Mouse (Mus musculus) adrenal gland (tissue): ENCODE measurements around the gene Cd24a.

Source experiments
- intact Hi-C: fragments of 180-260 bp; cut with DNase I; formaldehyde crosslinking; loops from one replicate; pipeline ENCODE4 v1.15.1; 2025

The Cd24a gene

GRCm38 (mm10) chr10:43579381-43580261, 1.5 kb downstream of the Cd24a start:
- intact Hi-C loops: loop anchor here (5.0 to 10.0 kb wide), 2 partner anchors 135 to 493 kb away; no protein-coding TSS in a partner anchor

- intact Hi-C loops: loop anchor here (10.0 kb wide), 1 partner anchor 134 kb away; no protein-coding TSS in a partner anchor
Observed at GRCm38 (mm10) chr10:43580649-43581078, 2.6 kb downstream of the Cd24a start.

DNA sequence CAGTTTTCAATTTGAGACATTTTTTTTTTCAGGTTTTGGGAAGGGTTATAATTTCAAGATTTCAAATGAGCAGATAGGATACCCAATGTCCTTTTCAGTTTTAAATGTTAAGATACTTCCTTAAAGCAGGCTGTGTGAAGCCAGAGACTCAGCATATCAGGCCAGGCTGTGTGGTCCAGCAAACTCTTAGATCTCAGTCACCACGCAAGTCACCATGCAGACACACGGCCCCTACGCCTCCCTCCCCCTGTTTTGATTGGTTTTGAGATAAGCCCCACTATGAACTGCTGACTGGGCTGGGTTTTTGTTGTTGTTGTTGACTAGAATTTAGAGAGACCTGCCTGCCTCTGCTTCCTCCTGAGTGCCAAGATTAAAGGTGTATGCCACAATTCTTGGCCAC, 3.2 kb downstream of the Cd24a start:
- intact Hi-C loops: loop anchor here (10.0 kb wide), 1 partner anchor 134 kb away; no protein-coding TSS in a partner anchor

DNA sequence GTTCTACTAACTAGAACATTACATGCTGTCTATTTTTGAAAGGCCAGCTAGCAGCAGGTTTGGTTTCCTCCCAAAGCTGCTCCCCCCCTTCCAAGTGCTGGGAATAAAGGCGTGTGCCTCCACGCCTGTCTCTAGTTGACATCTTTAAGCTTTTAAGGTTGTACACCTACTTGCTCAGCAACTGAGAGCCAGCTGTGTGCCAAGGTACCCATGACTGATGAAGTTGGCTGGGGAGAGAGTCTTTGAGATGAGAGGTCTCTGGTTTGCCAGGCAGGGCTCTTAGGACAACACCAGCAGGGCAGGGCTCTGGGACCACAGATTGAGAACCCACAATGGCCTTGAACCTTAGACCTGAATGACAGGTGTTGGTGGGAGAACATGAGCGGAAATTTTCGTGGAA, 6.5 kb downstream of the Cd24a start:
- intact Hi-C loops: loop anchor here (10.0 kb wide), 1 partner anchor 130 kb away; no protein-coding TSS in a partner anchor

DNA sequence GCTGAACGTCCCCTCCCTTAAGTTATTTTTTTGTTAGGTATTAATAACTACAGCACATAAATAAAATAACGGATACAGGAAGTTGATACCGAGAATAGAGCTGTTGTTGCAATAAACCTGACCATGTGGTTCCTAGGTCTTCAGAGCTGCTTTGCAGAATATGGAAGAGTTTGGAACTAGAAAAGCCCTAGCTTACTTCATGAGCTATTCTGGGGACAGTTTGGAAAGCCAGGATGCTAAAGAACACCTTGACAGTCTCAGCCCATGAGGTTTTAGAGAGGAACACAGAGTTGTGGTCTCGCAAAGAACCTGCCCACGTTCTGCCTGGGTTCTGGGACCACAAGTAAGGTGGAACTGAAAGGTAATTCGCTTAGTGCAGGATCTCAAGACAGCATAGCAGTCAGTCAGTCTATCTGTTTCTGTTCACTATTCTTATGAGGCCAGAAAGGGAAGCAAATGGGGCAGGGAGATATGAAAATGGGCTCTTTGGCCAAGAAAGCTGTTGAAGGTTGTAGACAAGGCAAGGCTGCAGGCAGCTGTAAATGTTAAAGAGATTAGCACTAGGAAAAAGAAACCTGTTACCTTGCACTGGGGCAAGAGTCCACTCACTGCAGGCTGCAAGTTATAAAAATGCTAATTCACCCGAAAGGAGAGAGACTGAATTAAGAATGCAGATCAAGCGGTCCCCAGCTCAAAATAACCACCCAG, 10.5 kb downstream of the Cd24a start:
- intact Hi-C loops: loop anchor here (10.0 kb wide), 1 partner anchor 126 kb away; no protein-coding TSS in a partner anchor

- intact Hi-C loops: no loop called here
Observed at GRCm38 (mm10) chr10:43591477-43591876, 13.4 kb downstream of the Cd24a start.

- intact Hi-C loops: no loop called here
Observed at GRCm38 (mm10) chr10:43593182-43593581, 15.1 kb downstream of the Cd24a start.

GRCm38 (mm10) chr10:43594187-43594586, 16.1 kb downstream of the Cd24a start:
- intact Hi-C loops: no loop called here

DNA sequence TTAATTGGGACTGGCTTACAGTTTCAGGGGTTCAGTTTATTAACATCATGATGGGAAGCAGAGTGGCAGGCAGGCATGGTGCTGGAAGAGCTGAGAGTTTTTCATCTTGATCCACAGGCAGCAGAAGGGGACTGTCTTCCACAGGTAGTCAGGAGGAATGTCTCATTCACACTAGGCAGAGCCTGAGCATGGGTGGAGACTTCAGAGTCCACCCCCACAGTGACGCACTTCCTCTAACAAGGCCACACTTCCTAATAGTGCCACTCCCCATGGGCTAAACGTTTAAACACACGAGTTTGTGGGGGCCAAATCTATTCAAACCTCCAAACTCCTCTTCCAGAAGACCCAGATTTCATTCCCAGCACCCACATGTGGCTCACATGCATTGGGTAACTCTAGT, 16.8 kb downstream of the Cd24a start:
- intact Hi-C loops: no loop called here

GRCm38 (mm10) chr10:43598067-43598726, 20.1 kb downstream of the Cd24a start:
- intact Hi-C loops: no loop called here

DNA sequence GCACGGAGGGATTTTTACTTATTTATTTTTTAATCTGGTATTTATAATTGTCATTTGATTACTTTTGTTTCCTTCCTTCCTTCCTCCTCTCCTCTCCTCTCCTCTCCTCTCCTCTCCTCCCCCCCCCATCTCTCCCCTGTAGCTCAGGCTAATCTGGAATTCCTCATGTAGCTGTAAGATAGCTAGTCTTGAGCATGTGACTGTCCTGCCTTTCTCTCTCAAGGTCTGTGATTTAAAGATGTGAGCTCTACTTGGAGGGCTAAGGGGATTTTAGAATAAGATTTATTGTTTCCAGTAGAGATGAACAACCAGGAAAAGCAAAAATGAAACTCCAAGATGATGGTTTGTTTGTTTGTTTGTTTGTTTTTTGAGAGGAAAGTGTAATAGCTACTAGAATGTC, 23.0 kb downstream of the Cd24a start:
- intact Hi-C loops: no loop called here

- intact Hi-C loops: no loop called here
Observed at GRCm38 (mm10) chr10:43601511-43602396, 23.7 kb downstream of the Cd24a start.

DNA sequence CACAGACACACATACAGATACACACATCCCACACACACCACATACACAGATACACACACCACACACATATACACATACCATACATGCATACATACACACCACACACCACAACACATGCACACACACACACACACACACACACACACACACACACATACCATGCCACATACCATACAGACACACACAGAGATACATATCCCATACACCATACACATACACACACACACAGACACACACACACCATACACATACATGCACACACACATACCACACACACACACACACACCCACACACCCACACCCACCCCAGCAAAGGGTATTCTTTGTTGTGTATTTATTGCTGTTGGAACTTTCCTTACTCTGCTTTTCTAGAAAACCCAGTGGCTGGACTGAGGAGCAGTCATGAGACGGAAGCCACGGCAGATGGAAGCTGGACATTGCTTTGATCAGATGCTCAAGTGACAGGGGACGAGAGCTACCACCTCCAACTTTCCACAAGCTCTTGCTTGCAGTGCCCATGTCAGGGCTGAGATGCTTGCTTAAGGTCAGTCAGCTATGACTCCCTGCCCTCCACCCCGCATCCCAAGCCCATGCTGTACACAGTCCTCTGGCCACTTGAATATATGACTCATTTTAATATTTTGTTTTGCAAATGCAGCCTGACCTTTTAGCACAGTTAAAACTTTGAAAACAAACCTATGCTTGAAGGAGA, 26.0 kb downstream of the Cd24a start:
- intact Hi-C loops: no loop called here

GRCm38 (mm10) chr10:43604687-43605250, 26.7 kb downstream of the Cd24a start:
- intact Hi-C loops: no loop called here

DNA sequence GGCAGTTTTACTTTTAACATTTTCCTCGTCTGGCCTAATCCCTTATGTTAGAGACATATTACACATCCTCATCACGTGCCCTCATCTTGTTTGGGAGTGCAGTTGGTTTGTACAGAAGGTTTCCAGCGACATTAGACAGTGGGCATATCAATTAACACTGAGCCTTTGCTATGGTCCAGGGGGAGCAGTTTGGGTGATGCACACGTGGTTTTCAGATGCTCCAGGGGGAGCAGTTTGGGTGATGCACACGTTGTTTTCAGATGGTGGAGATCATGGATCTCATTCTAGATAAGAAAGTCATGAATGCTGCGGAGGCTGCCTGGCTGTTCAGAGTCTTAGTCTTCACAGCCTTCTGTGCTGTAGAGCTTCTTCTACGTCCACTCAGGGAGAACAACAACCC, 27.8 kb downstream of the Cd24a start:
- intact Hi-C loops: no loop called here

- intact Hi-C loops: no loop called here
Observed at GRCm38 (mm10) chr10:43609507-43609906, 31.4 kb downstream of the Cd24a start.

- intact Hi-C loops: no loop called here
Observed at GRCm38 (mm10) chr10:43609958-43610357, 31.9 kb downstream of the Cd24a start.

DNA sequence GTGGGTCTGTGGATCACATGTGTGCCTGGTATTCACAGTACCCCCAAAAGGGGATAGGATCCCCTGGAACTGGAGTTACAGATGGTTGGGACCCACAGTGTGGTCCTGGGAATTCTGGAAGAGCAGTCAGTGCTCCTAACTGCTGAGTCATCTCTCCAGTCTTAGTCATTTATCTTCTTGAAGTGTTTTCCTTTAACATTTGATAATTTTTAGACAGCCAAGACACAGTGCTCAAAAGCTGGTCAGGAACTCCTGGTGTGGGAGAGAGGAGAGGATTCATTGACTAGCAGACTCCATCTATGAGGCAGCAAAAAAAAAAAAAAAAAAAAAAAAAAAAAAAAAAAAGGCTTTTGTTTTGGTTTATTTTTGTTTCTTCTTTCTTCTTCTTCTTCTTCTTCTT, 33.0 kb downstream of the Cd24a start:
- intact Hi-C loops: no loop called here

DNA sequence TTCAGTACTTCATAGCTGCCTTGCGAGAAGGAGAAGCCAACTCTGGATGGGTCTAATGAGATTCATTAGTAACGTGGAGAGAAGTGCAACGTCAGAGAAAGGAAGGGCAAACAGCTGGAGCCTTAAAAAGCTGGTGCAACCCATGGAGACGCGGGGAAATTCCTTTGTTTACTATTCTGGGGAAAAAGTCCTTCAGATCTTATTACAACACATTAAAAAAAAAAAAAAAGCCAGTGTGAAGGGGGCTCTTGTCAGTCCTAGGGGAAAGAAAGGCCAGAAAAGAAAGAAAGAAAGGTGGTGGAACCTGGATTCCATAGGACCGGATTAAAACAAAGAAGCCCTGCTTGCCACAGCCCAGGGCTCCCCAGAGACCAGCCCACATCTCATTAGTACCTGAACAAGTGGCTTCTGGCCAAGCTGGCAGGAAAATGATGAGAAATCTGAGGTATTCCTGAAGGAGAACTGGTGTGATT, 41.0 kb downstream of the Cd24a start:
- intact Hi-C loops: no loop called here
